Comparison of ENCODE assay signal across 29 mouse cellular contexts in genomic region chr1:160518552-160518951, GRCm38 (mm10).
DNase-seq lines count a peak whose midpoint lies in the region; ATAC-seq and TF ChIP-seq lines count a peak whose summit lies in the region.
"Had no signal": no experiment of that assay in that cellular context is flagged by ENCODE, and none has a peak within 500 bp of the region (broad histone marks: within the 10 kb centered on the region; RNA-seq: fewer than 3 reads in every experiment).

No protein-coding gene starts in this region.

- H3K27me3 ChIP-seq in heart, embryonic 13.5 days (replicated peaks) = no peaks in the 10 kb centered on the region
- H3K27me3 ChIP-seq in kidney, postnatal 0 days (ENCODE audit: insufficient read depth, low read length) = no peaks in the 10 kb centered on the region
- H3K27me3 ChIP-seq: embryonic facial prominence, embryonic 13.5 days; forebrain, embryonic 12.5 days; hindbrain, embryonic 15.5 days; liver, embryonic 15.5 days; lung, embryonic 15.5 days; megakaryocyte, embryonic 14.5 days; midbrain, embryonic 12.5 days; neural tube, embryonic 12.5 days had no signal

- 29% methylated on average over 4 of the region's 4 CpGs for WGBS in heart, embryonic 13.5 days
- 45% methylated on average over 4 of the region's 4 CpGs for WGBS in kidney, postnatal 0 days

- peak overlapping the region; percentile 18 for H3K4me2 ChIP-seq in heart, embryonic 13.5 days
- H3K4me2 ChIP-seq in kidney, postnatal 0 days (ENCODE audit: low read length) = no peak overlapping the region
- H3K4me2 ChIP-seq: embryonic facial prominence, embryonic 13.5 days; forebrain, embryonic 12.5 days; hindbrain, embryonic 15.5 days; liver, embryonic 15.5 days; lung, embryonic 15.5 days; midbrain, embryonic 12.5 days; neural tube, embryonic 12.5 days had no signal

- no peaks in the 10 kb centered on the region for H3K9me3 ChIP-seq in heart, embryonic 13.5 days
- H3K9me3 ChIP-seq in kidney, postnatal 0 days (replicated peaks; ENCODE audit: low read length) = no peaks in the 10 kb centered on the region
- H3K9me3 ChIP-seq: embryonic facial prominence, embryonic 13.5 days; forebrain, embryonic 12.5 days; hindbrain, embryonic 10.5 days; hindbrain, embryonic 15.5 days; liver, embryonic 15.5 days; lung, embryonic 15.5 days; megakaryocyte, embryonic 14.5 days; midbrain, embryonic 12.5 days; neural tube, embryonic 12.5 days had no signal

- no peaks in the 10 kb centered on the region for H3K36me3 ChIP-seq in heart, embryonic 13.5 days
- H3K36me3 ChIP-seq in kidney, postnatal 0 days (ENCODE audit: insufficient read depth, low read length) = no peaks in the 10 kb centered on the region
- H3K36me3 ChIP-seq: embryonic facial prominence, embryonic 13.5 days; forebrain, embryonic 12.5 days; hindbrain, embryonic 10.5 days; hindbrain, embryonic 15.5 days; liver, embryonic 15.5 days; lung, embryonic 15.5 days; midbrain, embryonic 12.5 days; neural tube, embryonic 12.5 days had no signal

- 0 out of 2 replicates have a peak, but pooled peaks have one; percentile 14 for ATAC-seq in heart, embryonic 13.5 days (ENCODE audit: extremely low read depth, insufficient number of reproducible peaks, low FRiP score, low TSS enrichment)
- no peak for ATAC-seq in kidney, postnatal 0 days (replicated peaks; ENCODE audit: low FRiP score, low read depth)
- ATAC-seq in megakaryocyte, adult 5-6 weeks (ENCODE audit: poor library complexity, severe bottlenecking) = no peak
- ATAC-seq: CD4-positive, CD25-positive, alpha-beta regulatory T cell, adult 4 months; forebrain, postnatal 0 days; inflammation-experienced regulatory T-cells, adult 6 months had no signal

- H3K27ac ChIP-seq in heart, embryonic 13.5 days (replicated peaks) = peak overlapping the region; percentile 76
- H3K27ac ChIP-seq in kidney, postnatal 0 days = no peak overlapping the region
- H3K27ac ChIP-seq: embryonic facial prominence, embryonic 13.5 days; forebrain, embryonic 12.5 days; hindbrain, embryonic 10.5 days; hindbrain, embryonic 15.5 days; liver, embryonic 15.5 days; lung, embryonic 15.5 days; midbrain, embryonic 12.5 days; neural tube, embryonic 12.5 days had no signal

- intact Hi-C loops in heart, postnatal 10 days (cut with DNase I) = no loop called here
- intact Hi-C loops in heart, postnatal 25 days (cut with DNase I) = no loop called here

- DNase-seq in heart, adult 8-10 months (ENCODE audit: low spot score) = no peak
- DNase-seq in heart, postnatal 10 days = peak; percentile 25 to 27
- no peak for DNase-seq in heart, postnatal 25 days (ENCODE audit: low spot score)
- DNase-seq in kidney, postnatal 0 days (ENCODE audit: low spot score) = peak; percentile 18
- DNase-seq in kidney, postnatal 10 days = no peak
- DNase-seq in 3T3-L1 (ENCODE audit: low read depth, low spot score) = peak; percentile 63
- DNase-seq: adrenal gland, postnatal 25 days; cerebellum, adult 11-12 months; cerebellum, adult 9-11 months; embryo, embryonic 11 days; forebrain, postnatal 0 days; left cerebral cortex, postnatal 4 days; right cerebral cortex, postnatal 4 days; thymus, adult 2 months; thymus, postnatal 36 days had no signal

- TF ChIP-seq CTCF in kidney, postnatal 0 days (IDR thresholded peaks at IDR 0.05; ENCODE audit: low read depth) = no peak

- H3K9ac ChIP-seq in heart, embryonic 13.5 days = no peak overlapping the region
- no peak overlapping the region for H3K9ac ChIP-seq in kidney, postnatal 0 days (ENCODE audit: low read depth, low read length)
- H3K9ac ChIP-seq: embryonic facial prominence, embryonic 13.5 days; forebrain, embryonic 12.5 days; forebrain, postnatal 0 days; hindbrain, embryonic 15.5 days; liver, embryonic 15.5 days; lung, embryonic 15.5 days; midbrain, embryonic 12.5 days; neural tube, embryonic 12.5 days had no signal

- peaks cover 26% of the 10 kb centered on the region for H3K4me1 ChIP-seq in heart, embryonic 13.5 days
- no peaks in the 10 kb centered on the region for H3K4me1 ChIP-seq in kidney, postnatal 0 days (replicated peaks; ENCODE audit: insufficient read depth, low read length)
- H3K4me1 ChIP-seq: embryonic facial prominence, embryonic 13.5 days; hindbrain, embryonic 15.5 days; liver, embryonic 15.5 days; lung, embryonic 15.5 days; megakaryocyte, embryonic 14.5 days; midbrain, embryonic 12.5 days; neural tube, embryonic 12.5 days had no signal

- H3K4me3 ChIP-seq in heart, embryonic 13.5 days = no peak overlapping the region
- H3K4me3 ChIP-seq in kidney, postnatal 0 days (replicated peaks; ENCODE audit: low read depth, low read length) = no peak overlapping the region
- H3K4me3 ChIP-seq: embryonic facial prominence, embryonic 13.5 days; forebrain, embryonic 12.5 days; hindbrain, embryonic 10.5 days; hindbrain, embryonic 15.5 days; liver, embryonic 15.5 days; lung, embryonic 15.5 days; megakaryocyte, embryonic 14.5 days; midbrain, embryonic 12.5 days; myocyte; neural tube, embryonic 12.5 days had no signal

Comparison
In these comparisons a context has a peak if more than half of its experiments do, and no peak if none do; other contexts are left out.
1. DNase-seq: peak in heart, postnatal 10 days (2 of 2), kidney, postnatal 0 days (single experiment) and 3T3-L1 (single experiment); none in heart, adult 8-10 months (single experiment), heart, postnatal 25 days (single experiment) and kidney, postnatal 10 days (single experiment).